Mouse (Mus musculus): ENCODE results near the gene Fut11. TPM values are rescaled to one million over a fixed set of nuclear protein-coding genes. Genes with fewer than 3 reads are reported as not detected.
A peak's percentile ranks its signal among the peaks of the same experiment; 100 is the strongest.

Gene Fut11
- total RNA-seq, 4 experiments from 2014 or later = 1.3 to 2.0 (median 1.5) TPM

GRCm38 (mm10) chr14:20718443-20718842 lies 23.7 kb downstream of the Fut11 start:
- DNase-seq (ENCODE audit: low spot score in 2 of 2) = no peak

GRCm38 (mm10) chr14:20719767-20720166 lies 25.0 kb downstream of the Fut11 start:
- DNase-seq (ENCODE audit: low spot score in 2 of 2) = no peak

- DNase-seq (ENCODE audit: low spot score in 2 of 2) = no peak
Measured at GRCm38 (mm10) chr14:20721371-20721770, 26.6 kb downstream of the Fut11 start.

- DNase-seq (ENCODE audit: low spot score in 2 of 2) = no peak
Measured at GRCm38 (mm10) chr14:20723006-20723405, 28.2 kb downstream of the Fut11 start.

GRCm38 (mm10) chr14:20724043-20724442 lies 29.3 kb downstream of the Fut11 start:
- no peak for DNase-seq (ENCODE audit: low spot score in 2 of 2)

GRCm38 (mm10) chr14:20725660-20726339 lies 31.0 kb downstream of the Fut11 start:
- DNase-seq (ENCODE audit: low spot score in 2 of 2) = no peak

GRCm38 (mm10) chr14:20729871-20730270 lies 35.1 kb downstream of the Fut11 start:
- DNase-seq (ENCODE audit: low spot score in 2 of 2) = no peak

- no peak for DNase-seq (ENCODE audit: low spot score in 2 of 2)
Measured at GRCm38 (mm10) chr14:20730853-20731602, 36.3 kb downstream of the Fut11 start.

GRCm38 (mm10) chr14:20733041-20733951 lies 38.5 kb downstream of the Fut11 start:
- DNase-seq (ENCODE audit: low spot score in 2 of 2) = no peak

GRCm38 (mm10) chr14:20733952-20734774 lies 39.4 kb downstream of the Fut11 start, which contains the start of gene Ndst2:
Gene Ndst2, minus strand, starts transcription at chr14:20734562.
- DNase-seq (ENCODE audit: low spot score in 2 of 2) = peak; percentile 83 to 85

GRCm38 (mm10) chr14:20735052-20735451 lies 40.3 kb downstream of the Fut11 start:
- no peak for DNase-seq (ENCODE audit: low spot score in 2 of 2)

GRCm38 (mm10) chr14:20735892-20736390 lies 41.2 kb downstream of the Fut11 start:
- DNase-seq (ENCODE audit: low spot score in 2 of 2) = no peak

GRCm38 (mm10) chr14:20737306-20737705 lies 42.5 kb downstream of the Fut11 start:
- peak; percentile 36 to 41 for DNase-seq (ENCODE audit: low spot score in 2 of 2)

- DNase-seq (ENCODE audit: low spot score in 2 of 2) = no peak
Measured at GRCm38 (mm10) chr14:20738511-20738910, 43.7 kb downstream of the Fut11 start.

- no peak for DNase-seq (ENCODE audit: low spot score in 2 of 2)
Measured at GRCm38 (mm10) chr14:20741301-20741700, 46.5 kb downstream of the Fut11 start.

- peak in 1 of 2 experiments; percentile 53 for DNase-seq (ENCODE audit: low spot score in 2 of 2)
Measured at GRCm38 (mm10) chr14:20743614-20744013, 48.8 kb downstream of the Fut11 start.

GRCm38 (mm10) chr14:20746935-20747334 lies 52.2 kb downstream of the Fut11 start:
- no peak for DNase-seq (ENCODE audit: low spot score in 2 of 2)

GRCm38 (mm10) chr14:20748388-20748787 lies 53.6 kb downstream of the Fut11 start:
- DNase-seq (ENCODE audit: low spot score in 2 of 2) = no peak

- DNase-seq (ENCODE audit: low spot score in 2 of 2) = no peak
Measured at GRCm38 (mm10) chr14:20749494-20750051, 54.8 kb downstream of the Fut11 start.

GRCm38 (mm10) chr14:20750503-20750902 lies 55.7 kb downstream of the Fut11 start:
- no peak for DNase-seq (ENCODE audit: low spot score in 2 of 2)

Data from gastrocnemius, adult 8-10 months (tissue).